Mouse (Mus musculus) lung, embryonic 16.5 days (tissue): Measurements from ENCODE around the gene Gm20075. TPM values are rescaled to one million over a fixed set of nuclear protein-coding genes. Genes with fewer than 3 reads are reported as not detected.
"Not testable (repeated sequence)": the region's sequence is repeated elsewhere in the genome, so short reads cannot be mapped to it uniquely, and the experiment has no call there.

Experiments
- ATAC-seq: fragments of 200-750 bp; cut with Nextera tagmentation; 2 replicates; pipeline ENCODE4 v1.8.0; 2017; ENCODE audit warnings: low read depth, mild to moderate bottlenecking, moderate library complexity
- H3K27ac ChIP-seq: fragments of 300-500 bp; sonication (generic); 2 replicates; pipeline ENCODE4 v1.5.1; 2014; ENCODE audit warnings: mild to moderate bottlenecking, control low read depth, low read length
- H3K27me3 ChIP-seq: fragments of 300-500 bp; sonication (generic); 2 replicates; pipeline ENCODE4 v1.6.1; 2014; ENCODE audit warnings: low read depth, low read length, mixed read lengths; ENCODE audit not compliant: control insufficient read depth, insufficient read depth
- H3K36me3 ChIP-seq: fragments of 300-500 bp; sonication (generic); 2 replicates; pipeline ENCODE4 v1.6.1; 2014; ENCODE audit warnings: low read length; ENCODE audit not compliant: control insufficient read depth, insufficient read depth
- H3K4me1 ChIP-seq: fragments of 300-500 bp; sonication (generic); replicated peaks from 2 replicates; pipeline ENCODE4 v1.6.1; 2014; ENCODE audit warnings: low read length, mixed read lengths; ENCODE audit not compliant: control insufficient read depth, insufficient read depth
- H3K4me2 ChIP-seq: fragments of 300-500 bp; sonication (generic); 2 replicates; pipeline ENCODE4 v1.6.1; 2014; ENCODE audit warnings: low read depth, low read length, control low read depth
- H3K4me3 ChIP-seq: fragments of 300-500 bp; sonication (generic); 2 replicates; pipeline ENCODE4 v1.5.1; 2014; ENCODE audit warnings: mild to moderate bottlenecking, low read length, control low read depth
- H3K9ac ChIP-seq: fragments of 300-500 bp; sonication (generic); 2 replicates; pipeline ENCODE4 v1.6.1; 2014; ENCODE audit warnings: low read length, control low read depth
- H3K9me3 ChIP-seq: fragments of 300-500 bp; sonication (generic); 2 replicates; pipeline ENCODE4 v1.6.1; 2016; ENCODE audit warnings: low read length; ENCODE audit not compliant: control insufficient read depth
- WGBS: fragments of 180-500 bp; shearing (Covaris S2); extraction: QIAGEN DNeasy Blood & Tissue Kit; methylation state at CpG from one replicate; pipeline ENCODE4 v1.1.7; 2014; 5-methylcytosine and 5-hydroxymethylcytosine counted together
- polyA plus RNA-seq: library from polyadenylated mRNA; unstranded; fragments of >200 nt; fragmentation: Nextera tagmentation; extraction: Ambion mirVana; gene quantifications from 2 replicates; pipeline ENCODE4 v1.2.1, GENCODE M21; 2015

Gene Gm20075
- polyA plus RNA-seq, 1 experiment from 2014 or later, result 16.0 TPM

DNA sequence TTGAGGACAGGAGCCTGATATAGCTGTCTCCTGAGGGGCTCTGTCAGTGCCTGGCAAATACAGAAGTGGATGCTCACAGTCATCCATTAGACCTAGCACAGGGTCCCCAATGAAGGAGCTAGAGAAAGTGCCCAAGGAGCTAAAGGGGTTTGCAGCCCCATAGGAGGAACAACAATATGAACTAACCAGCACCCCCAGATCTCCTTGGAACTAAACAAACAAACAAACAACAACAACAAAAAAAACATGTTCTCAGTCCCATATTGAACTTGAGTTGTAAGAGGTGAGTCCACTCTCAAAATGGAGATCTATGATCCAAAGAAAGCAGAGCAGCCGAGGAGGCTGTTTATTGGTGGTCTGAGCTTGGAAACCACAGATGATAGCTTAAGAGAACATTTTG lies 578 bp upstream of the Gm20075 start, which contains the start of gene Gm17190:
Gene Gm17190 (plus strand): TSS at position 301 of the 400 bp plus-strand sequence.
- not testable (repeated sequence) for H3K9me3 ChIP-seq, H3K36me3 ChIP-seq, H3K4me2 ChIP-seq, H3K27ac ChIP-seq, ATAC-seq, H3K4me3 ChIP-seq, H3K27me3 ChIP-seq, H3K9ac ChIP-seq, H3K4me1 ChIP-seq
- WGBS, result 85% methylated on average over 1 of the region's 1 CpGs

DNA sequence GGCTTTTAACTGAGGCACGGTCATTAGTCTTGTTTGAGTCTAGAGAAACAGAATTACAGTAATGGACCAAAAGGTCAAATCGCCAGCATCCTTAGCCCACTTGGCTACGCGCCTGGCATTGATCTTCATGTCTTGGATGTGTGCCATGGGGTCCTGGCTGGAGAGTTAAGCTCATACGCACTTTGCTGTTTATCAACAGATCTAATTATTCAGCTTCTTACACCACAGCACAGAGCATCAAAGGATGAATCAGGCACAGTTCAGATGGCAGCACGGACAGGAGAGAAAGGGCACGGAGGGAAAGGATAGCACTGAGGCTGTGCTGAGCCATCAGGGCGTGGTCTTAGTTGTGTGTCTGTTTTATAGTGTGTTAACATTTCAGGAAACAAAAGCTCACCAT lies 7.6 kb downstream of the Gm20075 start:
- Histone ChIP-seq H3K9me3 (no peaks in the 10 kb centered on the region), H3K36me3 (no peaks in the 10 kb centered on the region), H3K4me3 (no peak overlapping the region), H3K4me1 (peaks cover 4% of the 10 kb centered on the region; the same call in 1 of the 2 replicates), H3K4me2 (no peak overlapping the region; the same call in 1 of the 2 replicates), H3K27ac (no peak overlapping the region), H3K27me3 (no peaks in the 10 kb centered on the region), H3K9ac (no peak overlapping the region)
- ATAC-seq, result no peak
- WGBS, result 41% methylated on average over 8 of the region's 8 CpGs

DNA sequence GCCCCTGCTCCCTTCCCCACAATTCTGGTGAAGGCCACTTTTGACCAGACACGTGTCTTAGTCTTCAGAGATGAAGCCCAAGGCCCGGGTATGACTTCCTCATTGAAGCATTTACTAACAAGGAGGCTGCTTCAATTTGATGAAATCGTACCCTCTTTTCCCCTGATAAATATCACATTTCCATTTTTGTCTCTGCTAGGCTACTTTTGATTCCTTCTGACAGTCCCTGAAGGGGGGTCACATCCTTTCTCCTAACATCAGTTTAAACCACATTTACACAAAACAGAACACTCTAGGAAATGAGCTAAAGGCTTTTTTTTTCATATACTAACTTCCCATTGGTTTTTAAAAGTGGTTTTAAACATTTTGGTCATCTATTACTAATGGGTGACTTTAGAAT lies 28.4 kb downstream of the Gm20075 start:
- ATAC-seq, result no peak

DNA sequence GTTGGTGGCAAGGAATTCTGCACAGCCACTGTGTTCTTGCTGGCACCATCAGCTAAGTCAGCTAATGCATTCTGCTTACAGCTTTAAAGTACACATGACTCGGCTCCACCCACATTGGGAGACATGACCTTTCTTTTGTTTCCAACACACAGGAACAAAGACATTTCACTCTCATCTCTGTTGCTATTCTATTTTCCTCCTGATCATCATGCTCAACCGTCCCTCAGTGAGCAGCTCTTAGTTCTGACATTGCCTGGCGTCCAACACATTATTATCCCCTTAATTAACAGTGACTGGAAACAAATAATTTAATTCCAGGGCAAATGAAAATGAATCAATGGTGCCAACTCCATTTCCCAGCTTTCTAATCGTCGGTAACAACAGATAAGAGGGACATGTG lies 35.8 kb downstream of the Gm20075 start:
- H3K4me1 ChIP-seq, result no peaks in the 10 kb centered on the region
- no peak overlapping the region for H3K27ac ChIP-seq
- no peaks in the 10 kb centered on the region for H3K36me3 ChIP-seq
- H3K9me3 ChIP-seq, result no peaks in the 10 kb centered on the region
- H3K4me3 ChIP-seq, result no peak overlapping the region
- WGBS, result 44% methylated on average over 5 of the region's 5 CpGs
- H3K9ac ChIP-seq, result no peak overlapping the region
- no peak overlapping the region for H3K4me2 ChIP-seq
- ATAC-seq, result no peak
- H3K27me3 ChIP-seq, result no peaks in the 10 kb centered on the region

More for the DNA sequence above, 28.4 kb downstream of the Gm20075 start:
- WGBS, result 81% methylated on average over 3 of the region's 3 CpGs
- H3K9me3 ChIP-seq, result no peaks in the 10 kb centered on the region
- no peak overlapping the region for H3K9ac ChIP-seq
- no peaks in the 10 kb centered on the region for H3K27me3 ChIP-seq
- no peaks in the 10 kb centered on the region for H3K4me1 ChIP-seq
- H3K4me3 ChIP-seq, result no peak overlapping the region
- no peak overlapping the region for H3K4me2 ChIP-seq
- H3K36me3 ChIP-seq, result no peaks in the 10 kb centered on the region
- no peak overlapping the region for H3K27ac ChIP-seq

DNA sequence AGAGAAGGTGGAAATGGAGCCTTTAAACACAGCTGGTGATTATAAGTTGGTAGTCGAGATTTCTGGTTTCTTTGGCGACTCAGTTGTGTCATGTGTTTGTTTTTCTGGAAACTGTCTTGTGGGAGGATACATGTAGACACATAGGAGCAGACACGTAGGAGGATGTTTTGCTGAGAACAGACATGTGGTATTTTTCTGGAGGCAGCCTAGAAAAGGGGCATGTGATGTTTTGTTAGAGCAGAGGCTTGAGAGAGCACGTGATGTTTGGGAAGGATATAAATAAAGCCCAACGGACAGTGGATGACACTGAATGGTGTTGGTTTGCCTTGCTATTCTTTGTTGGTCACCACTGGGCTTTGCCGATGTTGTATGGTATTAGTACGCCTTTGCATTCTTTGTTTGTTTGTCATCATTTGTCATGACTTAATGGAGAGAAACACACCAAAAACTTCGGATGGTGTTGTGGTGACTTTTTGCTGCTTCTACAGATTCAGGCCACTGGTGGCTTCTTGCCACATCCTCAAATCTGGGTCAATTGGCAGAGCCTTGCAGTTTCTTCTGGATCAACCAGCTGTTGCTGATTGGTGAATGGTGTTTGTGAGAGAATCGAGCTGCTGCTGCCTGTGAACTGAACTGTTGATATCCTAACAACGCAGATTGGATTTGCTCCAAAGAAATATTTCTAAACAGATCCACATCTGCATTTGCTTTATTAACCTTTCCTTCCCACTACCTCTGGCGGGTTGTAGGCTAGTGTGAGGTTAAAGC lies 40.7 kb downstream of the Gm20075 start:
- Histone ChIP-seq H3K27me3 (no peaks in the 10 kb centered on the region), H3K9me3 (no peaks in the 10 kb centered on the region), H3K36me3 (no peaks in the 10 kb centered on the region), H3K27ac (peak overlapping the region; percentile 37), H3K9ac (no peak overlapping the region), H3K4me2 (no peak overlapping the region), H3K4me1 (no peaks in the 10 kb centered on the region), H3K4me3 (no peak overlapping the region)
- WGBS, result 48% methylated on average over 11 of the region's 11 CpGs
- ATAC-seq, result peak; percentile 91

DNA sequence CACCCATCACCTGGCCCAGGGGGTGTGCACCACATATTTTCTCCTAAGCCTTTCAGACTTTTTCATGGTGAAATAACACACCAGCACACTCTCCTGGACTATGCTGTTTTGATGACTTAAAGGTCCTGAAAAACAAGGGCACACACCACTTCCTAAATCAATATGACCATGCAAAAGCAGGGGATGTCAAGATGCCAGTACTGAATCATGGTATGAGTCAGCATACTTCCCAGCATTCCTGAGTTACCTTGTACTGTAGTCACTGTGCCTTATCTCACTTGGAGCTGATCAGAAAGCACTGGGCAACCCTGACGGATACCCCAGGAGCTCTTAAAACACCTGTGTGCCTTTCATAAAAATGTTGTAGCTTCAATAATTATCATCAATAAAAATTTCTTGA lies 41.6 kb downstream of the Gm20075 start:
- ATAC-seq, result no peak
- H3K9me3 ChIP-seq, result no peaks in the 10 kb centered on the region
- 52% methylated on average over 1 of the region's 1 CpGs for WGBS
- no peak overlapping the region for H3K9ac ChIP-seq
- H3K27me3 ChIP-seq, result no peaks in the 10 kb centered on the region
- no peak overlapping the region for H3K27ac ChIP-seq
- H3K4me1 ChIP-seq, result no peaks in the 10 kb centered on the region
- H3K4me2 ChIP-seq, result no peak overlapping the region
- H3K4me3 ChIP-seq, result no peak overlapping the region
- no peaks in the 10 kb centered on the region for H3K36me3 ChIP-seq

DNA sequence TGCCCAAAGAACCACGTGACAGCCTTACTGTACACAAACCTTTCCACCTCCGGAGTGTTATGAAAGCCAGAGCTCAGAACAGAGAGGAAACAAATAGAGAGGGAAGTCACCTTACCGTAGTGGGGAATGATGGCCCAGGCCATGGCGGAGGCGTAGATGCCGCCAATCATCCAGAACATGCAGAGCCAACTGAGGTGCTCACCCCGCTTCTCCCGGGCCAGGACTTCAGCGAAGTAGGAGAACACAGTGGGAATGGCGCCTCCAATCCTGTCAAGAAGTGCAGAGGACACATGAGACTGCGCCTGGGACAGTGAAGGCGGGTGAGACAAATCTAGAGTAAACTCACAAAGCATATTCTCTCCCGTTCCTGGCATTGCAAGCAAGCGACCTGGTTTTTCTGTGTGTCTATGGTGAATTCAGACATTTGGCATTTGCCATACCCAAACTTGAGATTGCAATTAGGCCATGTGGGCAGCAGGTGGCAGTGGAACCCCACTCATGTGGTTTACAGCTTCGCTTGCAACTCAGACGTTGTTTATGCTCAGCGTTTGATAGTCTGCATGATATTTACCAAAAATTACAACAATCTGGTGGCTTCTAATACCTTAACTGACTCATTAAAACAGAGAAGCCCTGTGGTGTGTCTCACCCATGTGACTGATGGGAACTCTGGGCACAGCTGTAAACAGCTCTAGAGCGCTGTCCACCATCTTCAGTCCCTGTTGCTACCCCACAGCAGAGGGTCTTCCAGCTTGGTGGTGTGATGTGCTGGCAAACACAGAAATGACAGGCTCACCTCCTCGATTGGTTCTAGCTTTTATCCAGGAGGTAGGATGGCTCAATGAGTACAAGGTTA lies 50.6 kb downstream of the Gm20075 start:
- WGBS, result 55% methylated on average over 19 of the region's 19 CpGs
- Histone ChIP-seq H3K27ac (no peak overlapping the region), H3K4me2 (no peak overlapping the region), H3K4me1 (no peaks in the 10 kb centered on the region), H3K4me3 (no peak overlapping the region), H3K36me3 (no peaks in the 10 kb centered on the region), H3K9ac (no peak overlapping the region), H3K27me3 (no peaks in the 10 kb centered on the region), H3K9me3 (no peaks in the 10 kb centered on the region)
- no peak for ATAC-seq

Other genes with a start within 250 kb of the Gm20075 start
- 4.5 and 5.2 TPM in 2 replicates for gene Iqgap2, start 189.5 kb downstream of the Gm20075 start, polyA plus RNA-seq
- gene Gm17190, start 678 bp upstream of the Gm20075 start, polyA plus RNA-seq, result not detected in 2 replicates
- gene Sv2c, start 51.2 kb upstream of the Gm20075 start, polyA plus RNA-seq, result 0.77 and 1.2 TPM in 2 replicates